Mouse (Mus musculus): ENCODE data around the gene Fshb.

The Fshb gene

GRCm38 (mm10) chr2:107059556-107059955 lies at the start of gene Fshb:
Gene Fshb, minus strand, starts transcription at chr2:107059656.
- DNase-seq = no peak

DNA sequence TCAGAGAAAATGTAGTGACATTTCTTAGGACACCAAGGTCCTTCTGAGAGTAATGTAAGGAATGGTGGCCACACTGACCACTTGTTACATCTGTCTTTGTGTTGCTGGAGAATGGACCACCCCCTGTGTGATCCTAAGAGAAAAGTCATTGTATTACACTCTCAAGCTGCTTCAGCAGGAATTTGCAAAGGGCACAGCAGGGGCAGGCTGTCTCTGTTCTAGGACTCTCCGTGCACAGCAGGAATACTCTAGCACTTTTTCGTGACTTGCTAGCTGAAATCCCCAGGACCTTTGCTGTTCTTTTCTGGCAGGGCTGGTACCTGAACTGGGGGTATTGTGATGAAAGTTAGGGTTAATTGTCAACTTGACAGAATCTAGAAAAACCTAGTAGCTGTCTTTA lies 24.8 kb upstream of the Fshb start:
- no peak for DNase-seq

- DNase-seq = no peak
Observed at GRCm38 (mm10) chr2:107083071-107083885, 23.8 kb upstream of the Fshb start.

GRCm38 (mm10) chr2:107063260-107063659 lies 3.8 kb upstream of the Fshb start:
- DNase-seq = no peak

DNA sequence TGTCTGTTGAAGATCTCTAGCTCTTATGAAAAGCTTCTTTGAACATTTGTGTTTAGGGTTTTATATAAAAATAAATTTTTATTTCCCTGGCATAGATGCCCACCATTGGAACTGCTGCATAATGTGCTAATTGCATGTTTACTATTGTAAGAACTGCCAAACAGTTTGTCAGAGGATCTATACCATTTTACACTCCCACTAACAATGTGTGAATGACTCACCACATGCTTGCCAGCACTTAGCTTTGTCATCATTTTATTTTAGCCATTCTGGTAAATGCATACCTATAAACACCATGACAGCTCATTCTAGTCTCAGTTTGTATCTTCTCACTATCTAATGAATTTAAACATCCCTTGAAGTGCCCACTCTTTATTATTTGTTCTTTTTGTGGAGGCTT lies 13.5 kb downstream of the Fshb start:
- DNase-seq = no peak

DNA sequence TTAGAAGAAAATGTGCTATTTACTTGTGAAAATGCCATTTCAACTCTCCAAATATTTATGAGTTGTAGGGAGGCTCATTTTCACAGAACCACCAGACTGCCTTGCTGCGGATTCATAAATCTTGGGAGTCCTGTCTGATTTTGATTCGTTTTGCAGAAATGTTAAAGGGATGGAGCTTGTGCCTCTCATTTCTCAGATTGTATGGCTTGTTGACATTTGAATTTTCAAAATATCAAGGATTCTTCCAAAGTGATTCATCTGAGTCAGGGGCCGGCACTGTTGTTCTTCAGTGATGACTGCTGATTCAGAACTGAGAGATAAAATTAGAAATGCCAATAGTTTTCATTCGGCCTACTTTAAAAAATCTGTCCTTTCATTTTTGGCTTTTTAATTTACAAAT lies 18.6 kb downstream of the Fshb start:
- DNase-seq = no peak

DNA sequence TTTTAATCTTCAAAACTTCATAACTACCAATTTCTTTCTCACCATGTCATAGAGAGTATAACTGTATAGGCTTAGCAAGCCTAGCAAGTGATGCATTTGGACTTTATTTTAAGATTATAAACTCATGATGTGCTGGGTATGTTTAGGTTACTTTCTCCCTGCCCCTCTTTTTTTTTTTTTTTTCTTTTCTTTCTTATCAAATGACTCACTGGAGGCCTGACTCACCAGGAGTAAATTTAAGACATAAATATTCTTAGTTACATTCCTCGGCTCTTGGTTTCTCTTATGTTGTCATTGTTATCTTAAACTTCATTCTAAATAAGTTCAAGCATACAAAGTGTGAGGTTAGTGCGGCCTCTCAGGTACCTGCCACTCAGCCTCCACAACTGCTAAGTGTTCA lies 23.5 kb downstream of the Fshb start:
- DNase-seq = no peak

- no peak for DNase-seq
Observed at GRCm38 (mm10) chr2:107024694-107025093, 34.8 kb downstream of the Fshb start.

GRCm38 (mm10) chr2:107022713-107023112 lies 36.7 kb downstream of the Fshb start:
- DNase-seq = no peak

GRCm38 (mm10) chr2:107019331-107019730 lies 40.1 kb downstream of the Fshb start:
- DNase-seq = no peak

- no peak for DNase-seq
Observed at GRCm38 (mm10) chr2:107013161-107013560, 46.3 kb downstream of the Fshb start.

DNA sequence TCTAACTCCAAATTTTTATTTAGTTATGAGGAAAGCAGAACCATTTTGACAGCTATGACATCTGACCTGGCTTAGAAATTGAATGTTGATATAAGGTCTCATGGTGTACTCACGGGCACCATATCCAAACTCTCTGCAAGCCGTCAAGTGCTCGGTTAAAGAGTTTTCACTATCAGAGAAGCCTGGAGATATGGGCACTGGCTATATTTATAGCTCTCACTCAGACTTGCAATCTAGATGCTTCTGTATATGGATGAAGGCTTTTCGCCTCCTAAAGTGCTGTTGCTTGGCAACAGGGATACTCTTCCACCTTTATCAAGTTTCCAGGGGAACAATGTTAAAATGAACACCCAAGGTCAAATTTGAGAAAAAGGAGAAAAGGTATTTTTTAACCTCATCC lies 47.1 kb downstream of the Fshb start:
- no peak for DNase-seq

DNA sequence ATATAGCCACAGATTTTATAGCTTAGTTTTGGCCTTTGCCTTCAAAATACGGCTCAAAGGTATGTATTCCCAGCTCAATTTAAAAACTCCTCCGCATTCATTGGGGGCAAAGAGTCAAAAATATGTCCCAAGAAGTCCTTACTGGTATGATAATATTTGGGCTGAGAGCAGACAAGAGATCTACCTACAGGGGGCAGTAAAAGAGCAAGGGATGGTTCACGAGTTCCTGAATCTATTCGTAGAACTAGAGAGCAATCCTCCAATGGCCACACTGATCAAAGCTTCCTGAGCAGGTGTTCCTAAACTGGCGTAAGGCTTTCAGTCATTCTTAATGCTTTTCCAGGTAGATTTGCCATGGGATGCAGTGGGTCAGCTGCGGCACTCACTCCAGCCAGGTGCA lies 49.3 kb downstream of the Fshb start:
- no peak for DNase-seq

GRCm38 (mm10) chr2:107006378-107006777 lies 53.1 kb downstream of the Fshb start:
- DNase-seq = no peak

All from lung, postnatal 14 days (tissue).